Mouse (Mus musculus) thymus, adult 2 months (tissue): ENCODE results near the gene Zmym1.

ENCODE experiments used
- CTCF ChIP-seq: fragments of 200-500 bp; IDR thresholded peaks from 2 replicates; pipeline ENCODE4 v1.5.1; 2012; ENCODE audit warnings: mild to moderate bottlenecking, control low read depth, low read length, moderate library complexity, borderline replicate concordance; ENCODE audit not compliant: control insufficient read depth, poor library complexity, insufficient read depth; ENCODE audit errors: extremely low read depth
- POLR2A ChIP-seq: fragments of 200-500 bp; IDR thresholded peaks from 2 replicates; pipeline ENCODE4 v1.6.1; 2012; ENCODE audit warnings: mild to moderate bottlenecking, low read length, control low read depth, moderate library complexity; ENCODE audit not compliant: control insufficient read depth, poor library complexity, insufficient read depth; ENCODE audit errors: extremely low read depth

DNA sequence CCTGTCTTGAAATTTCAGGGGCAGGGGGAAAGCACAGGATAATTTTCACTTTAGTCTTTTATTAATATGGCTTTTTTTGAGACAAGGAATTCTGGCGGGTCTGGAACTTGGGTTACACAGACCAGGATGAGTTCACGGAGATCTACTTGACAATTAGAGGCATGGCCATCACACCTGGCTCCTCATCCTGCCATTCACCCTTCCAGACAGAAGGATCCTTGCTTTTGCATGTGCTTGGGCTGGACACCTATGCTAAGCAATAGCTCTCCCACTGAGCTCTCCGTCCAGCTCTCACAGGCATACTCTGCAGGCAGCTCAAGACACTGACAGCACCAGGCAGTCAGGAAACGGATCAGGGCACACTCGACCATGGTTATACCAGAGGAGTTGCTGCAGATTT lies 7.9 kb downstream of the Zmym1 start:
- TF ChIP-seq POLR2A (no peak), CTCF (no peak)
